Mouse (Mus musculus) gastrocnemius, postnatal 10 days (tissue): ENCODE data around the gene Dars2. TPM values are rescaled to one million over a fixed set of nuclear protein-coding genes. Genes with fewer than 3 reads are reported as not detected.

Experiments
- total RNA-seq, 2 experiments: library from RNA; stranded (reverse); gene quantifications; 2 replicates each; pipeline ENCODE4 v1.2.3; 2021

Dars2 gene
- total RNA-seq, 2 experiments from 2014 or later = 11.3 to 11.8 TPM

Other genes starting within 250 kb of the Dars2 start
- gene Rc3h1, start 164.2 kb downstream of the Dars2 start, total RNA-seq = 10 to 100 TPM; 32.1 to 36.9 TPM
- 1 to 10 TPM in 1 of 2 experiments, under 1 TPM in 1; 0.56 to 1.8 TPM for gene Serpinc1, start 92.1 kb downstream of the Dars2 start, total RNA-seq
- 10 to 100 TPM in 1 of 2 experiments, 1 to 10 TPM in 1; 7.0 to 12.0 TPM for gene Zbtb37, start 35.8 kb downstream of the Dars2 start, total RNA-seq
- gene Cenpl, start 55 bp upstream of the Dars2 start, total RNA-seq = 1 to 10 TPM; 3.4 TPM
- gene Klhl20, start 60.9 kb upstream of the Dars2 start, total RNA-seq = 10 to 100 TPM; 11.3 to 13.6 TPM
- gene Ankrd45, start 72.0 kb upstream of the Dars2 start, total RNA-seq = under 1 TPM in 1 of 2 experiments, not detected in 1; 0.16 TPM
- not detected for gene Tex50, start 88.7 kb upstream of the Dars2 start, total RNA-seq
- gene Prdx6, start 180.6 kb upstream of the Dars2 start, total RNA-seq = 10 to 100 TPM; 78.5 to 78.8 TPM